Mouse (Mus musculus): Measurements from ENCODE around the gene Tmem120b. TPM values are rescaled to one million over a fixed set of nuclear protein-coding genes. Genes with fewer than 3 reads are reported as not detected.
A peak's percentile ranks its signal among the peaks of the same experiment; 100 is the strongest.

The Tmem120b gene
- total and polyA plus RNA-seq, 3 experiments: 5.6 to 6.8 TPM; not detected in 1

- TF ChIP-seq NELFE (IDR thresholded peaks at IDR 0.05; ENCODE audit: low read depth, low read length) (peak; percentile 41; the same call in 1 of the 2 replicates), ZMIZ1 (IDR thresholded peaks at IDR 0.05; ENCODE audit: low read depth, low read length) (peak; percentile 51), RAD21 (IDR thresholded peaks at IDR 0.05; ENCODE audit: low read depth, low read length) (no peak), USF1 (IDR thresholded peaks at IDR 0.05; ENCODE audit: low read depth, low read length) (no peak), ZNF384 (IDR thresholded peaks at IDR 0.05; ENCODE audit: low read depth, low read length) (no peak)
Measured at GRCm38 (mm10) chr5:123138230-123138911, 70.2 kb downstream of the Tmem120b start (continued).

- Histone ChIP-seq H3K9me3 (replicated peaks; ENCODE audit: insufficient read depth, low read length) (no peaks in the 10 kb centered on the region), H3K27ac (ENCODE audit: control insufficient read depth, low read depth, low read length) (peak overlapping the region; percentile 100), H3K36me3 (ENCODE audit: control insufficient read depth in 1 of 2, insufficient read depth in 2 of 2, low read length in 2 of 2) (peaks cover 0 to 20% of the 10 kb centered on the region in 2 experiments; a peak in 2 of 4 replicates), H3K9ac (ENCODE audit: control insufficient read depth, low read depth, low read length, poor library complexity, severe bottlenecking) (peak overlapping the region; percentile 98), H3K27me3 (ENCODE audit: control insufficient read depth in 1 of 2, insufficient read depth in 2 of 2, low read length in 2 of 2) (no peaks in the 10 kb centered on the region), H3K4me1 (ENCODE audit: control insufficient read depth in 1 of 2, insufficient read depth in 2 of 2, low read length in 2 of 2) (peaks cover 3 to 23% of the 10 kb centered on the region in 2 experiments; a peak in 3 of 4 replicates), H3K79me2 (ENCODE audit: control insufficient read depth, insufficient read depth, low read length, poor library complexity) (peaks cover 66% of the 10 kb centered on the region), H3K4me3 (ENCODE audit: control insufficient read depth in 1 of 2, insufficient read depth in 1 of 2, low read depth in 2 of 2, low read length in 2 of 2) (peak overlapping the region; percentile 78 to 81)
- DNase-seq (ENCODE audit: low read depth, low spot score): peak; percentile 81
- TF ChIP-seq TAL1 (IDR thresholded peaks at IDR 0.05; ENCODE audit: low read length) (no peak), KAT2A (conservative IDR thresholded peaks at IDR 0.05; ENCODE audit: low read depth, low read length) (no peak; the same call in 1 of the 2 replicates), ZNF384 (IDR thresholded peaks at IDR 0.05; ENCODE audit: low read depth, low read length) (no peak), RCOR1 (IDR thresholded peaks at IDR 0.05; ENCODE audit: low read depth, low read length) (0 out of 2 replicates have a peak, but pooled peaks have one; percentile 17), BHLHE40 (IDR thresholded peaks at IDR 0.05; ENCODE audit: borderline replicate concordance, low read depth, low read length) (no peak), USF1 (IDR thresholded peaks at IDR 0.05; ENCODE audit: low read depth, low read length) (no peak), SMC3 (IDR thresholded peaks at IDR 0.05; ENCODE audit: low read depth, low read length) (no peak), MAFK (IDR thresholded peaks at IDR 0.05; ENCODE audit: borderline replicate concordance, low read depth, low read length) (0 out of 2 replicates have a peak, but pooled peaks have one; percentile 22), POLR2AphosphoS2 (IDR thresholded peaks at IDR 0.05; ENCODE audit: low read length) (0 out of 2 replicates have a peak, but pooled peaks have one; percentile 53), MEF2A (IDR thresholded peaks at IDR 0.05; ENCODE audit: extremely low read depth, insufficient replicate concordance, low read depth, low read length, poor library complexity, severe bottlenecking) (no peak), MYB (IDR thresholded peaks at IDR 0.05; ENCODE audit: low read depth, low read length) (0 out of 2 replicates have a peak, but pooled peaks have one; percentile 11), RAD21 (IDR thresholded peaks at IDR 0.05; ENCODE audit: low read depth, low read length) (no peak), JUND (IDR thresholded peaks at IDR 0.05; ENCODE audit: low read depth, low read length) (no peak), ETS1 (IDR thresholded peaks at IDR 0.05; ENCODE audit: low read depth, low read length) (0 out of 2 replicates have a peak, but pooled peaks have one; percentile 18), USF2 (IDR thresholded peaks at IDR 0.05; ENCODE audit: borderline replicate concordance in 1 of 2, insufficient read depth in 1 of 2, low read depth in 1 of 2, low read length in 2 of 2) (no peak), MYC (IDR thresholded peaks at IDR 0.05; ENCODE audit: low read depth, low read length) (0 out of 2 replicates have a peak, but pooled peaks have one; percentile 21), MAX (IDR thresholded peaks at IDR 0.05; ENCODE audit: low read length) (peak; percentile 70; the same call in 1 of the 2 replicates), UBTF (IDR thresholded peaks at IDR 0.05; ENCODE audit: borderline replicate concordance, insufficient read depth, low read depth, low read length) (peak; percentile 34; the same call in 1 of the 2 replicates), TBP (IDR thresholded peaks at IDR 0.05; ENCODE audit: low read depth, low read length) (0 out of 2 replicates have a peak, but pooled peaks have one; percentile 57), POLR2AphosphoS5 (IDR thresholded peaks at IDR 0.05; ENCODE audit: borderline replicate concordance, low read depth, low read length) (no peak), CTCF (IDR thresholded peaks at IDR 0.05 in 2 of 3, conservative IDR thresholded peaks at IDR 0.05 in 1 of 3; ENCODE audit: control insufficient read depth in 1 of 3, insufficient read depth in 1 of 3, low read depth in 2 of 3, low read length in 3 of 3, poor library complexity in 1 of 3, severe bottlenecking in 1 of 3) (no peak), SIN3A (IDR thresholded peaks at IDR 0.05; ENCODE audit: low read length) (peak; percentile 30; the same call in 1 of the 2 replicates), ZC3H11A (IDR thresholded peaks at IDR 0.05; ENCODE audit: low read depth, low read length) (no peak), HCFC1 (IDR thresholded peaks at IDR 0.05; ENCODE audit: low read depth, low read length) (peak; percentile 54; the same call in 1 of the 2 replicates), GABPA (IDR thresholded peaks at IDR 0.05; ENCODE audit: low read depth, low read length) (peak; percentile 80), NRF1 (IDR thresholded peaks at IDR 0.05; ENCODE audit: insufficient read depth, low read depth, low read length, poor library complexity, severe bottlenecking) (no peak), ZMIZ1 (IDR thresholded peaks at IDR 0.05; ENCODE audit: low read depth, low read length) (peak; percentile 83; the same call in 1 of the 2 replicates), ZKSCAN1 (IDR thresholded peaks at IDR 0.05; ENCODE audit: low read depth, low read length) (no peak), NELFE (IDR thresholded peaks at IDR 0.05; ENCODE audit: low read depth, low read length) (peak; percentile 53)
Measured at GRCm38 (mm10) chr5:123138953-123139721, 70.9 kb downstream of the Tmem120b start.
